Mouse (Mus musculus) bone marrow, adult 2 months (tissue): ENCODE results near the gene Hpd.

Experiments used
- CTCF ChIP-seq: fragments of 200-500 bp; IDR thresholded peaks from 2 replicates; pipeline ENCODE4 v1.5.1; 2011; ENCODE audit warnings: low read length, control low read depth; ENCODE audit not compliant: control insufficient read depth, insufficient read depth
- POLR2A ChIP-seq: fragments of 200-500 bp; IDR thresholded peaks from 2 replicates; pipeline ENCODE4 v1.6.1; 2011; ENCODE audit warnings: low read depth, mild to moderate bottlenecking, control low read depth, low read length, borderline replicate concordance; ENCODE audit not compliant: control insufficient read depth

- TF ChIP-seq CTCF, result no peak
- no peak for TF ChIP-seq POLR2A
These were observed 14.9 kb downstream of the Hpd start for GRCm38 (mm10) chr5:123167591-123167990.
